Mouse (Mus musculus): ENCODE data around the gene Fgfr2. TPM values are rescaled to one million over a fixed set of nuclear protein-coding genes. Genes with fewer than 3 reads are reported as not detected.

Gene Fgfr2
- polyA plus RNA-seq, 1 experiment, result 3.0 TPM

- Histone ChIP-seq H3K4me3 (ENCODE audit: control insufficient read depth, low read depth, low read length) (no peak overlapping the region), H3K36me3 (ENCODE audit: control insufficient read depth, insufficient read depth, low read length) (no peaks in the 10 kb centered on the region), H3K4me1 (ENCODE audit: control insufficient read depth, insufficient read depth, low read length) (no peaks in the 10 kb centered on the region), H3K27ac (ENCODE audit: control insufficient read depth, insufficient read depth, low read depth, low read length) (no peak overlapping the region), H3K27me3 (ENCODE audit: control insufficient read depth, insufficient read depth, low read length) (no peaks in the 10 kb centered on the region)
- no peak for TF ChIP-seq POLR2A (IDR thresholded peaks at IDR 0.05; ENCODE audit: control insufficient read depth, low read depth, low read length)
- TF ChIP-seq CTCF (IDR thresholded peaks at IDR 0.05; ENCODE audit: control insufficient read depth, insufficient read depth, insufficient replicate concordance, low read depth, low read length), result no peak
Observed at GRCm38 (mm10) chr7:132627448-132627847, 495.7 kb downstream of the Fgfr2 start.

- Histone ChIP-seq H3K4me3 (ENCODE audit: control insufficient read depth, low read depth, low read length) (no peak overlapping the region), H3K36me3 (ENCODE audit: control insufficient read depth, insufficient read depth, low read length) (no peaks in the 10 kb centered on the region), H3K27me3 (ENCODE audit: control insufficient read depth, insufficient read depth, low read length) (no peaks in the 10 kb centered on the region), H3K27ac (ENCODE audit: control insufficient read depth, insufficient read depth, low read depth, low read length) (no peak overlapping the region), H3K4me1 (ENCODE audit: control insufficient read depth, insufficient read depth, low read length) (no peaks in the 10 kb centered on the region)
- TF ChIP-seq CTCF (IDR thresholded peaks at IDR 0.05; ENCODE audit: control insufficient read depth, insufficient read depth, insufficient replicate concordance, low read depth, low read length) (no peak), POLR2A (IDR thresholded peaks at IDR 0.05; ENCODE audit: control insufficient read depth, low read depth, low read length) (no peak)
Observed at GRCm38 (mm10) chr7:132626174-132626573, 497.0 kb downstream of the Fgfr2 start.

GRCm38 (mm10) chr7:132624161-132624560, 499.0 kb downstream of the Fgfr2 start:
- no peak for TF ChIP-seq CTCF (IDR thresholded peaks at IDR 0.05; ENCODE audit: control insufficient read depth, insufficient read depth, insufficient replicate concordance, low read depth, low read length)
- TF ChIP-seq POLR2A (IDR thresholded peaks at IDR 0.05; ENCODE audit: control insufficient read depth, low read depth, low read length), result no peak
- no peaks in the 10 kb centered on the region for H3K27me3 ChIP-seq (ENCODE audit: control insufficient read depth, insufficient read depth, low read length)
- H3K4me3 ChIP-seq (ENCODE audit: control insufficient read depth, low read depth, low read length), result no peak overlapping the region
- H3K4me1 ChIP-seq (ENCODE audit: control insufficient read depth, insufficient read depth, low read length), result no peaks in the 10 kb centered on the region
- no peaks in the 10 kb centered on the region for H3K36me3 ChIP-seq (ENCODE audit: control insufficient read depth, insufficient read depth, low read length)
- H3K27ac ChIP-seq (ENCODE audit: control insufficient read depth, insufficient read depth, low read depth, low read length), result no peak overlapping the region

GRCm38 (mm10) chr7:132619975-132620918, 502.9 kb downstream of the Fgfr2 start:
- Histone ChIP-seq H3K4me1 (ENCODE audit: control insufficient read depth, insufficient read depth, low read length) (no peaks in the 10 kb centered on the region), H3K27ac (ENCODE audit: control insufficient read depth, insufficient read depth, low read depth, low read length) (no peak overlapping the region), H3K4me3 (ENCODE audit: control insufficient read depth, low read depth, low read length) (no peak overlapping the region), H3K27me3 (ENCODE audit: control insufficient read depth, insufficient read depth, low read length) (no peaks in the 10 kb centered on the region), H3K36me3 (ENCODE audit: control insufficient read depth, insufficient read depth, low read length) (no peaks in the 10 kb centered on the region)
- no peak for TF ChIP-seq POLR2A (IDR thresholded peaks at IDR 0.05; ENCODE audit: control insufficient read depth, low read depth, low read length)
- TF ChIP-seq CTCF (IDR thresholded peaks at IDR 0.05; ENCODE audit: control insufficient read depth, insufficient read depth, insufficient replicate concordance, low read depth, low read length), result no peak

- no peaks in the 10 kb centered on the region for H3K27me3 ChIP-seq (ENCODE audit: control insufficient read depth, insufficient read depth, low read length)
- H3K36me3 ChIP-seq (ENCODE audit: control insufficient read depth, insufficient read depth, low read length), result no peaks in the 10 kb centered on the region
- H3K27ac ChIP-seq (ENCODE audit: control insufficient read depth, insufficient read depth, low read depth, low read length), result no peak overlapping the region
- TF ChIP-seq POLR2A (IDR thresholded peaks at IDR 0.05; ENCODE audit: control insufficient read depth, low read depth, low read length) (no peak), CTCF (IDR thresholded peaks at IDR 0.05; ENCODE audit: control insufficient read depth, insufficient read depth, insufficient replicate concordance, low read depth, low read length) (no peak)
- H3K4me3 ChIP-seq (ENCODE audit: control insufficient read depth, low read depth, low read length), result no peak overlapping the region
- H3K4me1 ChIP-seq (ENCODE audit: control insufficient read depth, insufficient read depth, low read length), result no peaks in the 10 kb centered on the region
Observed at GRCm38 (mm10) chr7:132619549-132619948, 503.6 kb downstream of the Fgfr2 start.

GRCm38 (mm10) chr7:132617021-132617564, 506.1 kb downstream of the Fgfr2 start:
- TF ChIP-seq POLR2A (IDR thresholded peaks at IDR 0.05; ENCODE audit: control insufficient read depth, low read depth, low read length) (no peak), CTCF (IDR thresholded peaks at IDR 0.05; ENCODE audit: control insufficient read depth, insufficient read depth, insufficient replicate concordance, low read depth, low read length) (no peak)
- Histone ChIP-seq H3K4me1 (ENCODE audit: control insufficient read depth, insufficient read depth, low read length) (no peaks in the 10 kb centered on the region), H3K4me3 (ENCODE audit: control insufficient read depth, low read depth, low read length) (no peak overlapping the region), H3K27me3 (ENCODE audit: control insufficient read depth, insufficient read depth, low read length) (no peaks in the 10 kb centered on the region), H3K27ac (ENCODE audit: control insufficient read depth, insufficient read depth, low read depth, low read length) (no peak overlapping the region), H3K36me3 (ENCODE audit: control insufficient read depth, insufficient read depth, low read length) (no peaks in the 10 kb centered on the region)

- H3K4me3 ChIP-seq (ENCODE audit: control insufficient read depth, low read depth, low read length), result no peak overlapping the region
- H3K27me3 ChIP-seq (ENCODE audit: control insufficient read depth, insufficient read depth, low read length), result no peaks in the 10 kb centered on the region
- TF ChIP-seq CTCF (IDR thresholded peaks at IDR 0.05; ENCODE audit: control insufficient read depth, insufficient read depth, insufficient replicate concordance, low read depth, low read length) (no peak), POLR2A (IDR thresholded peaks at IDR 0.05; ENCODE audit: control insufficient read depth, low read depth, low read length) (no peak)
- H3K4me1 ChIP-seq (ENCODE audit: control insufficient read depth, insufficient read depth, low read length), result no peaks in the 10 kb centered on the region
- H3K36me3 ChIP-seq (ENCODE audit: control insufficient read depth, insufficient read depth, low read length), result no peaks in the 10 kb centered on the region
- H3K27ac ChIP-seq (ENCODE audit: control insufficient read depth, insufficient read depth, low read depth, low read length), result no peak overlapping the region
Observed at GRCm38 (mm10) chr7:132616391-132616790, 506.8 kb downstream of the Fgfr2 start.
